Mouse (Mus musculus) ovary, adult 18-20 months (tissue): ENCODE measurements at regions not wholly inside any gene's neighbourhood (a gene's known extent, or its start where the extent isn't known, plus 50 kb on each side); places are given as distances from the start of the nearest gene placed in this dataset.

Experiments used
- DNase-seq: peaks from one replicate; pipeline ENCODE4 v3.0.0; 2022; ENCODE audit warnings: low spot score, mixed read lengths

GRCm38 (mm10) chr8:8391321-8391720 is 269.7 kb downstream of the Efnb2 start:
- DNase-seq = no peak

GRCm38 (mm10) chr8:8378248-8378647 is 282.8 kb downstream of the Efnb2 start:
- DNase-seq = no peak

- DNase-seq = no peak
Observed at GRCm38 (mm10) chr8:8376791-8377190, 284.3 kb downstream of the Efnb2 start.

GRCm38 (mm10) chr8:8376379-8376778 is 284.7 kb downstream of the Efnb2 start:
- DNase-seq = no peak

- DNase-seq = no peak
Observed at GRCm38 (mm10) chr8:8367282-8367871, 293.7 kb downstream of the Efnb2 start.

GRCm38 (mm10) chr8:8361941-8362537 is 299.0 kb downstream of the Efnb2 start:
- no peak for DNase-seq

GRCm38 (mm10) chr8:8360586-8360985 is 300.5 kb downstream of the Efnb2 start:
- DNase-seq = no peak

- DNase-seq = no peak
Observed at GRCm38 (mm10) chr8:8354977-8355376, 306.1 kb downstream of the Efnb2 start.

GRCm38 (mm10) chr8:8344661-8345060 is 316.4 kb downstream of the Efnb2 start:
- no peak for DNase-seq

GRCm38 (mm10) chr8:8335256-8335972 is 325.6 kb downstream of the Efnb2 start:
- no peak for DNase-seq

- no peak for DNase-seq
Observed at GRCm38 (mm10) chr8:8334515-8334914, 326.5 kb downstream of the Efnb2 start.

GRCm38 (mm10) chr8:8331249-8331648 is 329.8 kb downstream of the Efnb2 start:
- DNase-seq = no peak

- DNase-seq = no peak
Observed at GRCm38 (mm10) chr8:8328010-8328666, 332.9 kb downstream of the Efnb2 start.

- DNase-seq = no peak
Observed at GRCm38 (mm10) chr8:8326066-8326834, 334.8 kb downstream of the Efnb2 start.

- no peak for DNase-seq
Observed at GRCm38 (mm10) chr8:8325420-8325819, 335.6 kb downstream of the Efnb2 start.

- no peak for DNase-seq
Observed at GRCm38 (mm10) chr8:8324520-8324919, 336.5 kb downstream of the Efnb2 start.

- DNase-seq = no peak
Observed at GRCm38 (mm10) chr8:8308253-8308652, 352.8 kb downstream of the Efnb2 start.

GRCm38 (mm10) chr8:8307487-8307886 is 353.6 kb downstream of the Efnb2 start:
- DNase-seq = no peak

- DNase-seq = no peak
Observed at GRCm38 (mm10) chr8:8299965-8300767, 360.9 kb downstream of the Efnb2 start.

GRCm38 (mm10) chr8:8292577-8293247 is 368.3 kb downstream of the Efnb2 start:
- DNase-seq = no peak

- DNase-seq = no peak
Observed at GRCm38 (mm10) chr8:8285876-8286275, 375.2 kb downstream of the Efnb2 start.
